Mouse (Mus musculus) frontal cortex, adult (tissue): Measurements from ENCODE around the gene Pou2f1.

Experiments
- ATAC-seq: cut with Nextera tagmentation; 2 replicates; pipeline ENCODE4 v1.9.2; 2017; ENCODE audit warnings: mild to moderate bottlenecking, moderate library complexity, mixed read lengths; ENCODE audit not compliant: low TSS enrichment

The Pou2f1 gene

GRCm38 (mm10) chr1:166002520-166003155, at the start of gene Pou2f1:
TSS of gene Pou2f1 (minus strand) at chr1:166002678.
- peak; percentile 82 for ATAC-seq

- no peak for ATAC-seq
These were observed 46.8 kb upstream of the Pou2f1 start for GRCm38 (mm10) chr1:166049046-166049827.

GRCm38 (mm10) chr1:166048230-166048911, 45.9 kb upstream of the Pou2f1 start:
- ATAC-seq = peak; percentile 47

- ATAC-seq = peak; percentile 42
These were observed 45.2 kb upstream of the Pou2f1 start for GRCm38 (mm10) chr1:166047505-166048170.

- ATAC-seq = no peak
These were observed 43.4 kb upstream of the Pou2f1 start for GRCm38 (mm10) chr1:166045894-166046197.

GRCm38 (mm10) chr1:166045060-166045893, 42.8 kb upstream of the Pou2f1 start:
- no peak for ATAC-seq

GRCm38 (mm10) chr1:166043451-166044149, 41.1 kb upstream of the Pou2f1 start:
- ATAC-seq = peak; percentile 68

- no peak for ATAC-seq
These were observed 39.0 kb upstream of the Pou2f1 start for GRCm38 (mm10) chr1:166041501-166041900.

GRCm38 (mm10) chr1:166038731-166039332, 36.4 kb upstream of the Pou2f1 start:
- peak; percentile 52 for ATAC-seq

- no peak for ATAC-seq
These were observed 32.6 kb upstream of the Pou2f1 start for GRCm38 (mm10) chr1:166035045-166035444.

- ATAC-seq = no peak
These were observed 29.4 kb upstream of the Pou2f1 start for GRCm38 (mm10) chr1:166031673-166032547.

GRCm38 (mm10) chr1:166023981-166024380, 21.5 kb upstream of the Pou2f1 start:
- ATAC-seq = no peak

GRCm38 (mm10) chr1:166017203-166017602, 14.7 kb upstream of the Pou2f1 start:
- ATAC-seq = no peak

GRCm38 (mm10) chr1:166016306-166016705, 13.8 kb upstream of the Pou2f1 start:
- ATAC-seq = no peak

- ATAC-seq = no peak
These were observed 12.1 kb upstream of the Pou2f1 start for GRCm38 (mm10) chr1:166014530-166014929.

GRCm38 (mm10) chr1:166010106-166010505, 7.6 kb upstream of the Pou2f1 start:
- no peak for ATAC-seq

GRCm38 (mm10) chr1:166008634-166009350, 6.3 kb upstream of the Pou2f1 start:
- no peak for ATAC-seq

GRCm38 (mm10) chr1:166007026-166007425, 4.5 kb upstream of the Pou2f1 start:
- ATAC-seq = no peak
